Mouse (Mus musculus): ENCODE results near the gene Cntnap5a. TPM values are rescaled to one million over a fixed set of nuclear protein-coding genes. Genes with fewer than 3 reads are reported as not detected.
A peak's percentile ranks its signal among the peaks of the same experiment; 100 is the strongest.

Cntnap5a gene
- polyA plus RNA-seq, 1 experiment from 2014 or later = 0.07 TPM

DNA sequence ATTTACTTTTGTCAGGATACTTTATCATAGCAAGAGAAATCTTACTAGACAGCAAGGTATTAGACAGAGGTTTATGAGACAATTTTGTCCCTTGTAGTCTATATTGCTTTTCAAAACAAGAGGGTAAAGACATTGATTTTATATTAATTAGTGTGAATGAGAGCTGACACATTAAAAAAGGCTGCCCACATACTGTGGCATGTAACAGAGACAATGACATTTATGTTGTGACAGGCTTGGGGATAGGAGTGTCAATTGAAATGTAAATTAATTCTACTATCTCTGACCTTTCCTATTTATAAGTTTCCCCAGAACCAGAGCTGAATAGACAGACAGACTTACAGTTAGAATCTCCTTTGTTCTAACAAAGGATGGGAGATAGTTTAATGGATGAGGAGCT is 596.6 kb downstream of the Cntnap5a start:
- no peaks in the 10 kb centered on the region for H3K4me1 ChIP-seq (ENCODE audit: control insufficient read depth, insufficient read depth, low read length)
- H3K27me3 ChIP-seq (ENCODE audit: control insufficient read depth, insufficient read depth, low read length) = no peaks in the 10 kb centered on the region
- ATAC-seq (ENCODE audit: low FRiP score) (no peak), DNase-seq (ENCODE audit: low spot score, missing footprints) (no peak)
- H3K27ac ChIP-seq (ENCODE audit: low read depth, low read length) = no peak overlapping the region
- H3K9me3 ChIP-seq (ENCODE audit: control insufficient read depth, low read length) = no peaks in the 10 kb centered on the region
- no peak overlapping the region for H3K4me3 ChIP-seq (ENCODE audit: low read depth, low read length)
- no peaks in the 10 kb centered on the region for H3K36me3 ChIP-seq (ENCODE audit: control insufficient read depth, insufficient read depth, low read length)
- no peak overlapping the region for H3K9ac ChIP-seq (ENCODE audit: low read length)
- H3K4me2 ChIP-seq = no peak overlapping the region

DNA sequence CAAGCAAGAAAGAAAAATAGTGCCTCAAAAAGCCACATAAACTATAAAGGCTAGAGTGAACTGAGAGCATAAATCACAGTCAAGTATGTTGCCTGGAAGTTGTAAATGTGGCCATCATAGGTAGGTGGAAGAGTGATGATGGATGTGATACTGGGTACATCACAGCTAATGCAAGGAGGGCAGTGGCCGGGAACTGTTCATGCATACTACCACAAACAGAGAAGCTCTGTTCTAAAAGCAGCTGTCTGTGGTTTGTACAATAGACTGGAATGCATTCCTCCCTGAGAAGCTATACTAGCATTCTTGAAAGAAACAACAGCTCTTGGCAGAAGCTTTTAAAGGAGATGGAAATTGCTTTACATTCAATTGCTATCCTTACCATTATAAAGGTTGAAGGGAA is 599.4 kb downstream of the Cntnap5a start:
- ATAC-seq (ENCODE audit: low FRiP score) = no peak
- no peaks in the 10 kb centered on the region for H3K36me3 ChIP-seq (ENCODE audit: control insufficient read depth, insufficient read depth, low read length)
- no peak overlapping the region for H3K4me3 ChIP-seq (ENCODE audit: low read depth, low read length)
- WGBS = 55% methylated on average over 1 of the region's 1 CpGs
- H3K4me2 ChIP-seq = no peak overlapping the region
- H3K9ac ChIP-seq (ENCODE audit: low read length) = no peak overlapping the region
- no peaks in the 10 kb centered on the region for H3K4me1 ChIP-seq (ENCODE audit: control insufficient read depth, insufficient read depth, low read length)
- no peak overlapping the region for H3K27ac ChIP-seq (ENCODE audit: low read depth, low read length)
- no peaks in the 10 kb centered on the region for H3K9me3 ChIP-seq (ENCODE audit: control insufficient read depth, low read length)
- H3K27me3 ChIP-seq (ENCODE audit: control insufficient read depth, insufficient read depth, low read length) = no peaks in the 10 kb centered on the region
- no peak for DNase-seq (ENCODE audit: low spot score, missing footprints)

DNA sequence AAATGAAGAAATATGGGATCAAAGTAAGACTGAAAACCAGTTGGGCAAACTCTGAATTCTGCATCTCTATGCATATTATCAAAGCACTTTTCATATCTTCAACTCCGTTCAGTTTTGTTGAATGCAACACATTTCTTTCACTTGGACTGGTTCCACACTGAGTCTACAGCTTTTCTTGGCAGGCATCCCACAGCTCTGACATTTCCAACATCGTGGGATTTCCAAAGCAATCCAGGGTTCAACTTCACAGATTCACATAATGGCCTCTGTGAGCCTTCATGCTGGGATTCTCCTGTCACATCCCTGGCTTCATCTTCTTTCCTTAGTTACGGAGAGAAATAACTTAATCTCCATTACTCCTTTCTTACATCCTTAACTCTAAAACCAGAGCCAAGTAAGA is 622.0 kb downstream of the Cntnap5a start:
- Histone ChIP-seq H3K4me1 (ENCODE audit: control insufficient read depth, insufficient read depth, low read length) (no peaks in the 10 kb centered on the region), H3K27me3 (ENCODE audit: control insufficient read depth, insufficient read depth, low read length) (no peaks in the 10 kb centered on the region), H3K36me3 (ENCODE audit: control insufficient read depth, insufficient read depth, low read length) (no peaks in the 10 kb centered on the region), H3K9ac (ENCODE audit: low read length) (no peak overlapping the region), H3K4me3 (ENCODE audit: low read depth, low read length) (no peak overlapping the region), H3K4me2 (no peak overlapping the region), H3K9me3 (ENCODE audit: control insufficient read depth, low read length) (no peaks in the 10 kb centered on the region), H3K27ac (ENCODE audit: low read depth, low read length) (no peak overlapping the region)
- WGBS = 77% methylated on average over 3 of the region's 3 CpGs
- DNase-seq (ENCODE audit: low spot score, missing footprints) (no peak), ATAC-seq (ENCODE audit: low FRiP score) (no peak)

- no peak for ATAC-seq (ENCODE audit: low FRiP score)
- WGBS = 80% methylated on average over 3 of the region's 3 CpGs
- Histone ChIP-seq H3K9me3 (ENCODE audit: control insufficient read depth, low read length) (no peaks in the 10 kb centered on the region), H3K27ac (ENCODE audit: low read depth, low read length) (no peak overlapping the region), H3K9ac (ENCODE audit: low read length) (no peak overlapping the region), H3K4me3 (ENCODE audit: low read depth, low read length) (no peak overlapping the region), H3K27me3 (ENCODE audit: control insufficient read depth, insufficient read depth, low read length) (no peaks in the 10 kb centered on the region), H3K4me2 (no peak overlapping the region), H3K36me3 (ENCODE audit: control insufficient read depth, insufficient read depth, low read length) (no peaks in the 10 kb centered on the region), H3K4me1 (ENCODE audit: control insufficient read depth, insufficient read depth, low read length) (no peaks in the 10 kb centered on the region)
- DNase-seq (ENCODE audit: low spot score, missing footprints) = no peak
Measured at GRCm38 (mm10) chr1:116311512-116311911, 627.0 kb downstream of the Cntnap5a start.

DNA sequence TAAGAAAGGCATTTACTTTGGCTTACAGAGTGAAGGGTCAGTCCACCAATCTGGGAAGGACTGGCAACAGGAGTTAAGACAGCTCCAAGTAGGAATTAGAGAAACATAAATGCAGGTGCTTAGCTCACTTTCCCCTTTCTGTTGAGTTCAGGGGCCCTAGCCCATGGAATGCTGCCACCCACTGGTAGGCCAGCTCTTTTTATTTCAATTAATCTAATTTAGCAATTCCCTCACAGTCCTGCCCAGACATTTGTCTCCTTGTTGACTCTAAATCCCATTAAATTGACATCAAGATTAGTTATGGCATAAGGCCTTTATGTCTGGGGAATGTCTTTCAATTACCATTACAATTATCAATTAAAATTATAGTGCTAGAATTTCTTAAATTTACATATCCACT is 628.7 kb downstream of the Cntnap5a start:
- H3K27ac ChIP-seq (ENCODE audit: low read depth, low read length) = no peak overlapping the region
- no peaks in the 10 kb centered on the region for H3K36me3 ChIP-seq (ENCODE audit: control insufficient read depth, insufficient read depth, low read length)
- H3K4me3 ChIP-seq (ENCODE audit: low read depth, low read length) = no peak overlapping the region
- no peak for DNase-seq (ENCODE audit: low spot score, missing footprints)
- peak; percentile 40; the same call in 1 of the 2 replicates for ATAC-seq (ENCODE audit: low FRiP score)
- no peak overlapping the region for H3K9ac ChIP-seq (ENCODE audit: low read length)
- no peaks in the 10 kb centered on the region for H3K9me3 ChIP-seq (ENCODE audit: control insufficient read depth, low read length)
- H3K4me1 ChIP-seq (ENCODE audit: control insufficient read depth, insufficient read depth, low read length) = no peaks in the 10 kb centered on the region
- no peaks in the 10 kb centered on the region for H3K27me3 ChIP-seq (ENCODE audit: control insufficient read depth, insufficient read depth, low read length)
- no peak overlapping the region for H3K4me2 ChIP-seq

DNA sequence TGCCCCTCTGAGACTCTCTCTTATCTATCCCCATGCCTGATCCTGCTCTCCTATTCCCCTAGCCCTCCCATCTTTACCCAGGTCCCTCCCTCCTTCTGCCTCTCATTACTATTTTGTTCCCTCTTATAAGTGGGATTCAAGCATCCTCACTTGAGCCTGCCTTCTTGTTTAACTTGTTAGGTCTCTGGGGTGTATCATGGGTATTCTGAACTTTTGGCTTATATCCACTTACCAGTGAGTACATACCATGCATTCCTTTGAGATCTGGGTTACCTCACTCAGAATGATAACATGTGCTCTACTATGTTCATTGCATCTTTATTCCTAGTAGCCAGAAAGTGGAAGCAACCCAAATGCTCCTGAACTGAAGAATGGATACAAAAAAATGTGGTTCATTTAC is 639.9 kb downstream of the Cntnap5a start:
- no peak overlapping the region for H3K4me2 ChIP-seq
- DNase-seq (ENCODE audit: low spot score, missing footprints) = no peak
- no peaks in the 10 kb centered on the region for H3K27me3 ChIP-seq (ENCODE audit: control insufficient read depth, insufficient read depth, low read length)
- H3K9ac ChIP-seq (ENCODE audit: low read length) = no peak overlapping the region
- H3K4me3 ChIP-seq (ENCODE audit: low read depth, low read length) = no peak overlapping the region
- H3K9me3 ChIP-seq (ENCODE audit: control insufficient read depth, low read length) = no peaks in the 10 kb centered on the region
- no peak overlapping the region for H3K27ac ChIP-seq (ENCODE audit: low read depth, low read length)
- H3K4me1 ChIP-seq (ENCODE audit: control insufficient read depth, insufficient read depth, low read length) = no peaks in the 10 kb centered on the region
- ATAC-seq (ENCODE audit: low FRiP score) = no peak
- H3K36me3 ChIP-seq (ENCODE audit: control insufficient read depth, insufficient read depth, low read length) = no peaks in the 10 kb centered on the region

GRCm38 (mm10) chr1:116353669-116354068 is 669.1 kb downstream of the Cntnap5a start:
- Histone ChIP-seq H3K9me3 (ENCODE audit: control insufficient read depth, low read length) (no peaks in the 10 kb centered on the region), H3K4me3 (ENCODE audit: low read depth, low read length) (no peak overlapping the region), H3K27me3 (ENCODE audit: control insufficient read depth, insufficient read depth, low read length) (no peaks in the 10 kb centered on the region), H3K9ac (ENCODE audit: low read length) (no peak overlapping the region), H3K4me2 (no peak overlapping the region), H3K27ac (ENCODE audit: low read depth, low read length) (no peak overlapping the region), H3K4me1 (ENCODE audit: control insufficient read depth, insufficient read depth, low read length) (no peaks in the 10 kb centered on the region), H3K36me3 (ENCODE audit: control insufficient read depth, insufficient read depth, low read length) (no peaks in the 10 kb centered on the region)
- ATAC-seq (ENCODE audit: low FRiP score) = no peak
- no peak for DNase-seq (ENCODE audit: low spot score, missing footprints)

- H3K27ac ChIP-seq (ENCODE audit: low read depth, low read length) = no peak overlapping the region
- no peak overlapping the region for H3K4me3 ChIP-seq (ENCODE audit: low read depth, low read length)
- DNase-seq (ENCODE audit: low spot score, missing footprints) (no peak), ATAC-seq (ENCODE audit: low FRiP score) (peak; percentile 62)
- no peaks in the 10 kb centered on the region for H3K36me3 ChIP-seq (ENCODE audit: control insufficient read depth, insufficient read depth, low read length)
- H3K4me1 ChIP-seq (ENCODE audit: control insufficient read depth, insufficient read depth, low read length) = peaks cover 6% of the 10 kb centered on the region
- H3K9me3 ChIP-seq (ENCODE audit: control insufficient read depth, low read length) = no peaks in the 10 kb centered on the region
- 31% methylated on average over 2 of the region's 2 CpGs for WGBS
- H3K27me3 ChIP-seq (ENCODE audit: control insufficient read depth, insufficient read depth, low read length) = no peaks in the 10 kb centered on the region
- H3K4me2 ChIP-seq = no peak overlapping the region
- no peak overlapping the region for H3K9ac ChIP-seq (ENCODE audit: low read length)
Measured at GRCm38 (mm10) chr1:116365606-116366005, 681.0 kb downstream of the Cntnap5a start.

GRCm38 (mm10) chr1:116366171-116366570 is 681.6 kb downstream of the Cntnap5a start:
- Histone ChIP-seq H3K36me3 (ENCODE audit: control insufficient read depth, insufficient read depth, low read length) (no peaks in the 10 kb centered on the region), H3K27ac (ENCODE audit: low read depth, low read length) (no peak overlapping the region), H3K27me3 (ENCODE audit: control insufficient read depth, insufficient read depth, low read length) (no peaks in the 10 kb centered on the region), H3K4me3 (ENCODE audit: low read depth, low read length) (no peak overlapping the region), H3K9me3 (ENCODE audit: control insufficient read depth, low read length) (no peaks in the 10 kb centered on the region), H3K4me1 (ENCODE audit: control insufficient read depth, insufficient read depth, low read length) (peaks cover 6% of the 10 kb centered on the region), H3K4me2 (no peak overlapping the region), H3K9ac (ENCODE audit: low read length) (no peak overlapping the region)
- ATAC-seq (ENCODE audit: low FRiP score) (peak; percentile 72), DNase-seq (ENCODE audit: low spot score, missing footprints) (no peak)
- WGBS = 7% methylated on average over 2 of the region's 2 CpGs

GRCm38 (mm10) chr1:116366806-116367205 is 682.2 kb downstream of the Cntnap5a start:
- Histone ChIP-seq H3K4me3 (ENCODE audit: low read depth, low read length) (no peak overlapping the region), H3K27me3 (ENCODE audit: control insufficient read depth, insufficient read depth, low read length) (no peaks in the 10 kb centered on the region), H3K9ac (ENCODE audit: low read length) (no peak overlapping the region), H3K9me3 (ENCODE audit: control insufficient read depth, low read length) (no peaks in the 10 kb centered on the region), H3K4me1 (ENCODE audit: control insufficient read depth, insufficient read depth, low read length) (peaks cover 6% of the 10 kb centered on the region), H3K4me2 (no peak overlapping the region), H3K36me3 (ENCODE audit: control insufficient read depth, insufficient read depth, low read length) (no peaks in the 10 kb centered on the region), H3K27ac (ENCODE audit: low read depth, low read length) (no peak overlapping the region)
- peak; percentile 85 for DNase-seq (ENCODE audit: low spot score, missing footprints)
- peak; percentile 57 for ATAC-seq (ENCODE audit: low FRiP score)

Data from midbrain, embryonic 11.5 days (tissue).